Mouse (Mus musculus): ENCODE measurements around the gene Mettl9.

GRCm38 (mm10) chr7:121043004-121043403 is 8.8 kb downstream of the Mettl9 start:
- TF ChIP-seq EP300 (IDR thresholded peaks at IDR 0.05; ENCODE audit: low read depth), result no peak
- TF ChIP-seq CTCF (IDR thresholded peaks at IDR 0.05; ENCODE audit: low read depth), result no peak
